Mouse (Mus musculus) left cerebral cortex, adult 11 months (tissue): Measurements from ENCODE around the gene Crmp1.
A peak's percentile ranks its signal among the peaks of the same experiment; 100 is the strongest.

Experiments
- DNase-seq: peaks from one replicate; pipeline ENCODE4 v3.0.0; 2022; ENCODE audit warnings: low spot score

Crmp1 gene

DNA sequence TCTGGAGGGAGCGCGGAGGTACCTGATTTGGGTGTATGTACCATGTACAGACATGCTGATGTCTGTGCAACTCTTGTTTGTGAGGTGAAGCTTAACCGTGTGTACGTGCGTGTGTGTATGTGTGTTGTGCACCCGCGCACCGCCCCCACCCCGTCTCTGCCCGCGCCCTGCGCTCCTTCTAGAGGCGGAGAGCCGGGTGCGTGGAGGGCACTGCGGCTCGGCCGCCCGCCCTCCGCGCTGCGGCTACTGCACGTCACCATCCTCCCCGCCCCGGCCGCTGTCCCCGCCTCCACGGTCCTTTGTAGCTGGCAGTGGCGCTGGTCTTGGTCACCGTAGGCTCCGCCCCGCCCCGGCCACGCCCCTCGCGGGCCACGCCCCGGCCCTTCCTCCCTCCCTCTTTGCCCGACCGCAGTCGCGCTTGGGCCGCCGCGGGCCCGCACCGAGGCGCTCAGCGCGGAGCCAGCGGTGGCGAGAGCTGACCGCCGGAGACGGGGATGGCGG is at the start of gene Crmp1:
Gene Crmp1, plus strand, starts transcription at position 290 of the 501 bp plus-strand sequence.
- DNase-seq = peak; percentile 81

DNA sequence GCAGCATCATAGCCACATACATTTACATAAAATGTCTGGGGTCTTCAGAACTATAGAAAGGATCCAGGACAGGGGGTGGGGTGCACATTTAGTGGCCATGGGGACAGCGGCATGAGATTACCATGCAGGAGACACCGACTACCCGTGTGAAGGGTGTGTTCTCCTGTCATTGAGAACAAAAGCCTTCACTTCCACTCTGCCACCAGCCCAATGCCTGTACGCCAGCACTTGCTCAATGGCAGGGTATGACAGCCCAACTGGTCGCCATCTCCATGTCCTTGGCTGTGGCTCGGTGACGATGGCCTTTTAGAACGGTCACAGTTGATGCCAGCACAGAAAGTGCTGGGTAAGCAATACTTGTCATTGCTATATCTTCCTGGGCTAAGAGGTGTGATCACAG is 45.5 kb upstream of the Crmp1 start:
- no peak for DNase-seq

DNA sequence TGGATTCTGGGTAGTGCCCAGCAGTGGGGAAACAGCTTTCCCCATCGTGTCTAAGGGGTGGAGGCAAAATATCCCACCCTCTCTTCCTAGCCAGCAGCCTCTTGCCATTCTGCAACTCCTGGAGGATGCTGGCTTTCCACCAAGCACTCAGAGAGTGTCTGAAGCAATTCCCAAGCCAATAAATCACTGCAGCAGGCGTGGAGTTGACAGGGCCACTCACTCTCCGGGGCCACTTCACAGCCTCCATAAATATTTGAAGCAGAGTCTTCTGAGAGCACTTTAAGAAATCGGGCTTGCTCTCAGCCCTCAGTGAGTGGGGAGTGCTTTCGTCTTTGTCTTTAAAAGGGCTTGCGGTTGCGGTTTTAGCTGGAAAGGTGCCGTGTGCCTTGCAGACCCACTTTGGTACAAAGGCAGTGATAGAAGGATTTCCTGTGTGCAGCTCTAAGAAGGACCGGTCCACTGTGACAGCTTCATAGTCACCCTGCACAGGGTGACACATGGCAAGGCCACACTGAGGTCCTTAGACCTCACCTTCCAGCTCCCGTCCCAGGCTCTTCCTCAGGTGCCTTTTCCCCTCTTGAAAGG is 45.0 kb upstream of the Crmp1 start:
- no peak for DNase-seq

DNA sequence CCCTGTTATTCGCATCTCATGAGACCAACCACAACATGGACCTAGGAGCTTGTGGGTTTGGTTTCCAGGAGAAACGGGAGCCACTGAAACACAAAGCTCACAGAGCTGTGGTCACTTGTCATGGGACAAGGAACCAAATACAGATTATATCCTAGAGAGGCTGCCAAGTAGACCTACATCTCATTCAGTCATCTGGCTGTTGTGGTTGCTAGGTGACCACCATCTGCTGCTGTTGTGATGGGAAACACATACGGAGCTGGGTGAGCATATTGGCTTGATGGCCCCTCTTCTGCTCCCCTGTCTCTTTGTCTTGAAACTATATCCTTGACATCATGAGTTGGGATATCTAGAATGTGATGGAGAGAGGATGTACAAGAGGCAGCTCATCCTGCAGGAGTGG is 44.3 kb upstream of the Crmp1 start:
- no peak for DNase-seq

DNA sequence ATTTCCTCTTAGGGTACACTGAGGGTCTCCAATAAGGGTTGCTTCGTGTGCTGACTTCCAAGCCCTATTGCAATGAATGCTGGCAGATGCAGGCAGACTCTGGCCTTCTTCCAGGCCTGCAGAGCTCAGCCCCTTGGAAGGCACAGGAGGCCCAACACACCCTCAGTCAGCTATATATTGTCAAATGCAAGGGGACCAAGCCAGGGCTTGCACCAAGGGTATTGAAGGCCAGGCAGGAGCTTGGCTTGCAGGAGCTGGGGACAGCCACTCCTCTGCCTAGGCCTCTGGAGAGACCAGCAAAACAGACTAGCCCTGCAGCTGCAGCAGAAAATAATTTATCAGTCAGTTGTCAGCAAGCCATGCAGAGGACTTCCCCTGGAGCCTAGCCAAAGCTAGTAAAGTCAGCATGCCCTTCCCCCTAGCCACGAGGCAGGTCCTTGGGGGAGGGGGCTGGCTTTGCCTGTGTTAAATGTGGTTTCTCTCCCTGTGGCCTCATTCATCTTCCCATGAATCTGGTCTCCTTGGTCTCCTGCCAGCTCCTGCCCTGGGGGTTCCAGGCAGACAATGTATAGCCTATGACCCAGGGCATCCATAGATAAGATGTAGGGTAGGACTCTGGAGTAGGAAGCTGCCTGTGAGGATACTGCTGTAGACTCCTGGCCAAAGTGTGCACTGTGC is 43.6 kb upstream of the Crmp1 start:
- DNase-seq = no peak

DNA sequence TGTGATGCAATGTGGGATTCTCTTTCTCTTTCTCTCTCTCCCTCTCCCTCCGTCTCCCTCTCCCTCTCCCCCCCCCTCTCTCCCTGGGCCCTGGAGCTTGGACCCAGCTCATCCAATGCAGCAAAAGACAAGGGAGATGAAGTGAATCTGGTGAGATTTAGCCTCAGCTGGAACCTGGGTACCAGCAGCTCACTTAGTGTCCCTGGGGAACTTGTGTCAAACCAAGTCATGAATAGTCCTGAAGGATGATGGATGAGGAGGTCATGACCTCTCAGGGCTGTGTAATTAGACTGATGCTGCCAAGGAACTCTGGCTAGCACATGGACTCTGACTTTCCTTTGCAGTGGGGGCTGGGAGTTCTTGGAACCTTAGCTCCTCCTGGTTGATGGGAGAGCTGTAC is 39.5 kb upstream of the Crmp1 start:
- no peak for DNase-seq

DNA sequence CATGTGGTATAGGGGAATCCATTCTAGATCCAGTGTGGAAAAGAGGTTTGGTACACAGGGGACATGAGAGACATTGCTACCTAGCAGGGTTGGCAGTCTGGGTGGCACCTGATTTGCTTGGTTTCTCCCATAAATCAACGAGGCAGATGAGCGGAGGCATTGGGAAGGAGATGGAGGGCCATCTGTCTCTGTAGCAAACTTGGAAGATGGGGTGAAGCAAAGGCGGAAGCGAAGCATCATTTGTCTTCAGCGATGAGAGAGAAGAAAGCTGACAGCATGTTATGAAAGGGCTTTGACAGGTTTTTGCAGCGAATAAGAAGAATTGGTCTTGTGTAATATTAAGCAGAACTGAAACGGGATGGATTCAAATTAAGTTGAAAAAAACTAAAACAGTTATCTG is 36.9 kb upstream of the Crmp1 start:
- no peak for DNase-seq

DNA sequence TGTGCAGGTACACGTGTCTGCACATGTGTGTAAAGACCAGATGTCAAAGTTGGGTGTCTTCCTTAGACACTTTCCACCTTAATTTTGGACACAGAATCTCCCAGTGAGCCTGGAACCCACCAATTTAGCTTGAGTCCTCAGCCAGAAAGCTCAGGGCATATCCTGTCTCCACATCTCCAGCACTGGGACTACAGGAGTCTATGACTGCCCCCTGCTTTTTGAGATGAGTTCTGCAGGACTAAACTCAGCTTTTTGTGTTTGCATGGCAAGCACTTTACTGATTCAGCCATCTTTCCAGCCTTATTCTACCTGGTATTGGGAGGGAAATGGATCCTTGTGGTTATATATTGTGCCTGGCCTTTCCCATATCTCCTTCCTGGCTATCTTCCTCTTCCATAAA is 36.3 kb upstream of the Crmp1 start:
- no peak for DNase-seq

DNA sequence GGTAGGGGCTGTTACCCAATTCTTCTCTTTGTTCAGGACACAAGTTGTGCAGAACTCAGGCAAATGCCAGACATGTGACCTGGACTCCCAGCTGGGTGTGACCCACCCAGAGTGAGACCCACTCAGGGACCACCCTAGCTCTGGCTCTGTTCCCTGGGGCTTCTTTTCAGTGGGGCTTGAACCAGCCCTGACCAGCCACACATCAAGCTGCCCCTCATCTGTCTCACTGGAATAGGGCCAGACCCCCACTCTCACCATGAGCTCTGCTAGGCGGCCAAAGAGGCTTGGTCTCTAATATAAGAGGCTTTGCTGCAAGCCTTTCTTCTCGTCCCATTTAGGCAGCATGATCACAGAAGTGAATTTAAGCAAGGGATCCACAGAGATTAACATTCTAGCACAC is 35.4 kb upstream of the Crmp1 start:
- no peak for DNase-seq

DNA sequence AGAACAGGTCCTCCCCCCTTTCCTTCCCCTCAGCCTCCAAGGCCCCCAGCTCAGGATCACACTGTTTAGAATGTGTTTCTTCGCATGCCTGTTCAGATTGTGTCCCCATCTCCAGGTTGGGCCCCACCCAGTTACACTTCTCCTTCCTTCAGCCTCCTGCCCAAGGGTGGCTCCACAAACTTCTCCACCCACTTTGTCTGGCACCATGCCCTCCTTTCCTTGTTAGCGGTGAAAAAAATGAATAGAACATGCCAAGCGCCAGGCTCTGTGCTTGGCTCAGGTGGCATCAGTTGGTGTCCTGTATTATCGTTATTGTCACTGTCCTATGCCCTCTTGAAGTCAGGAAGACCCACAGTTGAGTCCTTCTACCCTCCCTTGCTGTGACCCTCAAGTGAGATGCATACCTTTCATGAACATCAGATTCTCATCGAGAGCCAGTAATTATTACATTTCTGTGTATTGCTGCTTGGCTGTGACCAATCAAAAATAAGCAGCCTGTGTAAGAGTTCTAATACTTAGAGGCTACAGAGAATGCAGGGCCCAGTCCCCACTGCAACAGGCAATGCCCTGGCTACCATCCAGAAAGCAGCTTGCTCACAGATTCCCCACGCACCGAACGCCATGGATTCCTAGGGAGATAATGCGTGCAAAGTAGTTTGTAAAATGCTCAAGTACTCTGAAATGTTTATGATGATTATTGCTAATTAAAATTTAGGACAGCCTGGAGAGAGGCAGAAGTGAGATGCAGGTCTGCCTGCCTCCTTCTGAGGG is 28.6 kb upstream of the Crmp1 start:
- no peak for DNase-seq

DNA sequence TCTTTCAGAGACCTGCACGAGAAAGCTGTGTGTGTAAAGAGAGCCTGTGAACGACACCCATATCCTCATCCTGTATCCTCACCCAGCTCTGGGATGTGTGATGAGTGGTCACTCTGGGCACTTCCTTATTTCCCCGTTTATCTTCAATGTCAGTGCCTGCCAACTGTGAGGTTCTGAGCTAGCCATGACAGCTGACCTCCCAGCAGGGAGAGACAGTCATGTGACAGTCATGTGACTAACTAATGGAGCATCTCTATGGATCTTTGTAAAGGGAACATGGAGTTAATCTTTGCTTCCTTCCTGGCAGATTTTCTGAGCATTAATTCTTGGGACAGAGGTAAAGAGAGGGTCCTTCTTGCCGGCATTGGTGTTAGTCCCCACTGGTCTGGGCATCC is 28.0 kb upstream of the Crmp1 start:
- DNase-seq = no peak

DNA sequence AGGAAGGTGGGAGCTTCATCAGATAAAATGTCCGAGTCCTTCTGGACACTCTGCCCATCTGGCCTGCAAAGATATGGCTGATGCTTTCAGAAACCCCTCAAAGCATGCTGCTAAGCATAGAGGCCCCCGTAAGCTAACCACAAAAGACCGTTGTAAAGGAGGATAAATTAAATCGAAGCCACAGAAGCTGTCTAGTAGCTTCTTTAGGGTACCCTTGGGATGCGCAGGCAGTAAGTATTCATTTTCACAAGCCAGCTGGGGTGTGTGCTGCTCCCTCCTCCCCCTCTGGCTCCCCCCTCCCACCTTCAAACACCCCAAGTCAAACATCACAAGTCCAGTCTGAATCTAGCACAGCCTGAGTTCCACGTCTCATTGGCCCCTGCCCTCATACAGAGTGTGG is 27.1 kb upstream of the Crmp1 start:
- DNase-seq = no peak

DNA sequence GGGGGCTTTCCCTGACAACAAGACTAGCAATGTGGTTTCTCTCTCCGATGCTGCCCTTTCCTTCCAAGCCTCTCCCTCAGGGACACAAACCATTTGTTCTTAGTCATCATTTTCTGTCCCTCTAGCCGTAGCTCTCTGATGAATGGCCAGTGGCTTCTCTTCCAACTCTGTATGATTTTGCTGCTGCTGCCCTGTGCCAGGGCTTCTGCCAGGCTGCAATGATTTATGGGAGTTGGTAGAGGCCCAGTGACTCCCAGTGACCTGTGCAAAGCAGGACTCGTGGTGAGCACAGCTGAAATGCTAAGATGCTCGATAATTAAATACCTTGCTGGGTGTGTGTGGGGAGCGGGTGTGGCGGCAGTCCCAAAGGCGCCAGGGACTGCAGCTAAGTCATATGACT is 26.5 kb upstream of the Crmp1 start:
- DNase-seq = no peak

DNA sequence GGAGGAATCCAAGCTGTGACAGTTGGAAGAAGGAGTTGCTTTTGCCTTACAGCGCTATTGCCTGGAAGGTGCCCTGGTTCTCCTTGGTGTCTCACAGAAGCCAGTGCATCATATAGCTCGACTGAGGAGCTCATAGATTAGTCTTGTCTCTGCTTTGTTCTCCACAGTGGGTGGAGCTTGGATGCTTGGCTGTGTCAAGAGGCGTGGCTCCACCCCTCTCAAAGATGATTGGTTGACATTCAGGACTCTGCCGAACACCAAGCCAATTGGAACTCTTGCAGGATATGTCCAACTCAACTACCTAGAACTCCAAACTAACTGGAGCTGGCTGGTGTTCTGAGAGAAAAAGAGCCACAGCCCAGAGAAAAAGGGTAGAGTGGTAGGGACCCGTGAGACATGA is 22.1 kb upstream of the Crmp1 start:
- DNase-seq = no peak

DNA sequence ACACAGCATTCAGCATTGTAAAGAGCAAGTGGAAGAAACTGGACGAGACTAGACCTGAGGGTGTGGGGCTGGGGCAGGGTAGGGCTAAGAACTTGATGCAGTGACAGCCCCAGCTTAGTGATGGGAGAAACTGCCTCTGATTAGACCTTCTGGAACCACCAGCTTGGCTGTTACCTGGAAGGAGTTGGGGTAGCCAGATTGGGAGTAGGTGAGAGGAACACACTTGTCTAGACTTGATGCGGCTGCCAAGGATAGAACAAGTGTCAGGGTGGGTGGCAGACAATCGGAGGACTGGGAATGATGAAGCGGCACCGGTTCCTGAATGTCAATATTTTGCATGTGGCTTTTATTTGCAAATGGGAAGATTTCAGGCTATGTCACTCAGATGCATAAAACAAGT is 21.2 kb upstream of the Crmp1 start:
- DNase-seq = no peak

DNA sequence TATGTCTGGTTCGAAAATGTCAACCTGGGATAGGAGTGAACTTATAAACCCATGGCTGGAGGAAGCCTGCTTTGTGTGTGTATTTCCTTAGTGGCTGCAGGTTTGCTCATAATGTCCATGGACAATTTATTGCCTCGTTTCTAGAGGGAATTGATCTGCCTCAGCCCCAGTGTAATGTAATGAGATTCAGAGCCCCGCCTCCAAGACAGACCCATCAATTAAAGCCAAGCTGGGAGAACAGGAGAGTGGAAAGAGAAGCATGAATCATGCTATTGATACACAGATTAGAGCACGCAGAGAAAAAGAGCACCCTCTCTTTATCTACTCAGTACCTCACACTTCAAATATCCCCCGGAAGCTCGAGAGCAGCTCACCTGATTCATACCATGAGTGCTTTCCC is 20.2 kb upstream of the Crmp1 start:
- no peak for DNase-seq

DNA sequence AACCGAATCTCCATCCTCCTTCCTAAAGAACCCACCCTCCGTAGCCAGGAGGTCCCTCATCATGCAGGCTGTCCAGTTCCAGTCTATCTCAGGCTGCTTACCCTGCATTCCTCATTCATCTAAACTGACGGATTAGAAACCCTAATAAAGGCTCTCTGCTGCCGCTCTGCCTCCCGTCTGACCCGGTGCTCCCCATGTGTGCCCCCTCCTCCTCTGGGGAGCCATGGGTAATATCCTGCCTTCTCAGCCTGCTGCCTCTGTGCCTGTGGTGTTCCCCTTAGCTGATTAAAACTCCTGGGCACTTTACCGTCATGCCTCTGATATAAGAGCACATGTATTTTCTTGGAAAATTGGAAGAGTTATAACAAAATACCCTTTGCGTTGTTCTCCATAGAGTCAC is 19.4 kb upstream of the Crmp1 start:
- DNase-seq = no peak

DNA sequence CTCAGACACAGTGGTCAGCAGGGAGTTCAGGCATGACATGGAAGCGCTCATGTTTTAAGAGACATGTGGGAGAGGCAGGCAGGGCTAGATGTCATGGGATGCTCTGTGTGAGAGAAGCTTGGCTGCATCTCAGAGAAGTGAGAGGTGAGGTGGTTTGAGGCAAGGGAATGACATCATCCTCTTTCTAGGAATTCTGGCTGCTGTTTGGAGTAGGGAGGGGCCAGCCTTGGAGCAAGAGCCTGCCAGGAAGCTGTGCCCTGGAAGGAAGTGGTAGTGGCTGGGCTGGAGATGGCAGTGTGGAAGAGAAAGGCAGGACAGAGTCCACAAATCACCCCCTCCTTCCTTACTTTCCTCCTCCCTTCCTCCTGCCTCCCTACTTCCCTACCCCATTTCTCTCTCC is 16.0 kb upstream of the Crmp1 start:
- no peak for DNase-seq

DNA sequence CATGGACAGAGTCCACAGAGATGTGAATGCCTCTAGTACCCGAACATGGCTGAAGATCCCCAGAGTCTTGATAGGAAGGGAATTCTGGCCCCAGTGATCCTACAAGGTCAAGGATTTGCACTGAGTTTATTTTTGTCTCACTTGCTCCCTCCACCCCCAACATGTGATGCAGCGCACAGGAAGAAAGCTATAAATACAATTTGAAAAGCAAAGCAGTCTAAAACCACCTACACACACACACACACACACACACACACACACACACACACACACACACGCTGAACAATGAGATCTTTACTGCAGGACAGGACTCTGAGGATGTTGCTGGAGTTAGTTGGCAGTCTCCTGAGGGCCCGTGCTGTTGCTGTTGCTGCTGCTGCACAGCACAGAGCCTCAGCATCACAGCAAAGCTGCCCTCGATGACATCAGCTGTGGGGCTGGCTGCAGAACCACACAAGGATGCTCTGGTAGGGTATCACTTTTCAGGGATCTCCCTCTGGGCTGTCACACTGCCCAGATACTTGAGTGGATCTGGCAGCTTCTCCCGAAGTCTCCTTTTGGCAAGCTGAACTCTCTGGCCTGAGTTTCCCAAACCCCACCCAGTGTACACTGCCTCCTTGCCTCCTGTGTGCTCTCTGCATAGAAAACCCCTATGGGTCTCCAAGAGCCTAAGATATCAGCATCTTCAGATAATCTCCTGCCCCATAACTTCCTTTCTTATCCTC is 13.6 kb upstream of the Crmp1 start:
- DNase-seq = no peak

DNA sequence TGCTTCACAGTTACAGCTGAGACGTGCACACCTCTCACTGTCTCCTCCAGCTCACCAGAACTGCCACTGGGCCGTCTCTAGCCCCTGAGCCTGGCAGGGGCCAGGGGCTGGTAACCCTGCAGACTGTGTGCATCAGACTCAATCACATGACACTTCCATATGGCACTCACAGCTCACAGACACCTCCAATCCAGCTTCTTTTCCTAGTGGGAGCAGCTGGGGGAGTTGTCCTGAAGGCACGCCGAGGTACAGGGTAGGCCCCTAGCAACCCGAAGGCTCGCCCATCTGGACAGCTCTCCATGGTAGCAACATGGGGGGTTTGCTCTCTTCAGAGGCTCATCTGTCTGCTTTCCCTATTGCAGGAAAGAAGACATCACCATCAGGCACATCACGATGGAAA is 12.8 kb upstream of the Crmp1 start:
- no peak for DNase-seq

DNA sequence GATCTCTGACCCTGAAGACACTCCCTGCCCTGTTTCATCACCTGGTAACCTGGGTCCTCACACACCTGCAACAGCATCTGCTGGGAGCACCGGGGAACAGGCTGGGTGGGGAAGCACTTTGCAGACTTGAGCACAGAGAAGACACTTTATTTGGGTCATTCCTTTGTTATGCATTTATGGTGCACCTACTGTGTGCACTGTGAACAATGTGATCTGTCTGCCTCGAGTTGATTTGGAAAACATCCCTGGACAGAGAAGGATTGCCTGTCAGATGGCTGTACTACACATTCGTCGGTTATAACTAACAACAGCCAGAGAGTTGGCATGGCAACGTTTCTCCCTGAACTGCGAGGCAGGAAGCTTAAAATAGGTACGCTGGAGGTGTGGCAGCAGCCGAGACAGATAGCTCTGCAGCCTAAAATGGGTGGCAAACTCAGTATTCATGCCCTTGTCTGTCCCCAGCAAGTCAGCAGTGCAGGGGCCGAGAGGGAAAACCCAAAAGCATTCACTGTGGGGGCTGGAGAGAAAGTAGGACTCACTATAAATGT is 8.7 kb upstream of the Crmp1 start:
- DNase-seq = peak; percentile 80

DNA sequence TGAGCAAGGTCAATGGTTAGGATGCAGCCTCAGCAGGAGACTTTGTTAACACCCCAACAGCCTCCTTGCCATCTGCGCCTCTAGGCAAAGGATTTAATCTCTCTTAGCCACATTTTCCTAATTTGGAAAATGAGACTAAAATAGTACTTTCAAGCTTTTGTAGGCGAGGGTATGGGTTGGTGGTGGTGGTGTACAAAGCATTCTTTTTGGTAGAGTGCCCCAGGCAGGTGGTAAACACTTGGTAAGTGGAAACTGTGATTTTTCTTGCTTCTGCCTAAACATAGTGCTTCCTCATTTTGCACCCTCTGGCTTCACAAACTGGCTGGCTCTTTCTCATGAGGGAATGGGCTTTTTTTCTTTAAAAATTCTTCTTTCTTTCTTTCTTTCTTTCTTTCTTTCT is 3.1 kb upstream of the Crmp1 start:
- no peak for DNase-seq
